Mouse (Mus musculus): ENCODE results near the gene Bcas1. TPM values are rescaled to one million over a fixed set of nuclear protein-coding genes. Genes with fewer than 3 reads are reported as not detected.
A peak's percentile ranks its signal among the peaks of the same experiment; 100 is the strongest.

The Bcas1 gene
- polyA plus RNA-seq, 1 experiment, result not detected

GRCm38 (mm10) chr2:170401211-170401799 lies 26.3 kb downstream of the Bcas1 start:
- H3K27me3 ChIP-seq (ENCODE audit: control insufficient read depth, insufficient read depth, insufficient read length), result peaks cover 9% of the 10 kb centered on the region
- no peak for TF ChIP-seq FOSL1 (IDR thresholded peaks at IDR 0.05; ENCODE audit: insufficient read depth, low read length, poor library complexity, severe bottlenecking)
- TF ChIP-seq CTCF (IDR thresholded peaks at IDR 0.05; ENCODE audit: control insufficient read depth, insufficient read depth, insufficient read length), result peak; percentile 74
- no peaks in the 10 kb centered on the region for H3K79me2 ChIP-seq (ENCODE audit: control insufficient read depth, insufficient read depth)
- H3ac ChIP-seq (ENCODE audit: control insufficient read depth, insufficient read length, low read depth), result no peak overlapping the region
- H3K36me3 ChIP-seq (ENCODE audit: control insufficient read depth, insufficient read depth), result no peaks in the 10 kb centered on the region
- H3K4me3 ChIP-seq (ENCODE audit: insufficient read depth, poor library complexity, severe bottlenecking), result no peak overlapping the region
- no peaks in the 10 kb centered on the region for H3K79me3 ChIP-seq (ENCODE audit: low read depth)

GRCm38 (mm10) chr2:170400666-170401065 lies 27.0 kb downstream of the Bcas1 start:
- Histone ChIP-seq H3K4me3 (ENCODE audit: insufficient read depth, poor library complexity, severe bottlenecking) (no peak overlapping the region), H3ac (ENCODE audit: control insufficient read depth, insufficient read length, low read depth) (no peak overlapping the region), H3K79me3 (ENCODE audit: low read depth) (no peaks in the 10 kb centered on the region), H3K27me3 (ENCODE audit: control insufficient read depth, insufficient read depth, insufficient read length) (peaks cover 9% of the 10 kb centered on the region), H3K79me2 (ENCODE audit: control insufficient read depth, insufficient read depth) (no peaks in the 10 kb centered on the region), H3K36me3 (ENCODE audit: control insufficient read depth, insufficient read depth) (no peaks in the 10 kb centered on the region)
- TF ChIP-seq CEBPB (IDR thresholded peaks at IDR 0.05; ENCODE audit: low read depth) (no peak), MAX (IDR thresholded peaks at IDR 0.05) (no peak)

DNA sequence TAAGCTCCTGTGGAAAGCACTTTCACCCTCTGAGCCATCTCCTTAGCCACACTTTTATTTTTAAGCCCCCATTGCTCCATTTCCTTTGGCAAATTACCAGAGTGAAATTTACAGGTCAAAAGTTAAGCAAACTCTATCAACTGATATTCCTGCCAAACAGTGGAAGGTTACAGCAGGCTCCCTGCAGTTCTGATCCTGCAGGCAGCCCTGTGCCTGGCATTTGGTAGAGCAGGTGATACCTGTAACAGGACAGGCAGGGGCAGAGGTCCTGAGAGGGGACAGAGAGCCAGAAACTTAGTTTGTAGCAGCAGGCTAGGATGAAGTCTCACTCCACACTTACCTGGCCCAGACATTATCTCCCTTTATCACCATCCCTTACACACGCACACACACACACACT lies 35.7 kb downstream of the Bcas1 start:
- H3ac ChIP-seq (ENCODE audit: control insufficient read depth, insufficient read length, low read depth), result no peak overlapping the region
- H3K79me2 ChIP-seq (ENCODE audit: control insufficient read depth, insufficient read depth), result no peaks in the 10 kb centered on the region
- H3K27me3 ChIP-seq (ENCODE audit: control insufficient read depth, insufficient read depth, insufficient read length), result no peaks in the 10 kb centered on the region
- H3K36me3 ChIP-seq (ENCODE audit: control insufficient read depth, insufficient read depth), result no peaks in the 10 kb centered on the region
- H3K4me3 ChIP-seq (ENCODE audit: insufficient read depth, poor library complexity, severe bottlenecking), result no peak overlapping the region
- no peaks in the 10 kb centered on the region for H3K79me3 ChIP-seq (ENCODE audit: low read depth)
- no peak for TF ChIP-seq FOSL1 (IDR thresholded peaks at IDR 0.05; ENCODE audit: insufficient read depth, low read length, poor library complexity, severe bottlenecking)

DNA sequence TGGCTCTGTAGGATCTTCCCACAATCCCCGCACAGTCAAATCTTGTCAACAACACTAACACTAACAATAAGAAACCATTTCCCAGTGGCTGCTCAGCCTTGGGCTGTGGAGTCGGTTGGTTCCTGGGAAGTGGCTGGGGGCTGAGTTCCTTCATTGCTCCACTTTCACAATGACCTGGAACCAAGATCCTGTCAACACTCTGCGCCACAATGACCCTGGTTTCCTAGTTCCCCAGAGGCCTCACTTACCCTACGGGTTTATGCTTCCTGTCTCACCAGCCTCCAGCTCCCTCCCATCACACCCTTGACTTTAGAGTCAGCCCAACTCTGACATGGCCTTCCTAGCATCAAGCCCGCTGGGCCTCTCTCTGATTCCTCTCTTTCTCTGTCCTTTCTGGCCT lies 39.3 kb downstream of the Bcas1 start:
- TF ChIP-seq MAX (IDR thresholded peaks at IDR 0.05), result no peak
- TF ChIP-seq MYOD1 (IDR thresholded peaks at IDR 0.05; ENCODE audit: control insufficient read depth, insufficient read length, low read depth), result no peak
- TF ChIP-seq FOSL1 (IDR thresholded peaks at IDR 0.05; ENCODE audit: insufficient read depth, low read length, poor library complexity, severe bottlenecking), result no peak
- no peak for TF ChIP-seq MYOG (IDR thresholded peaks at IDR 0.05; ENCODE audit: control insufficient read depth, extremely low read depth, insufficient read length)
- TF ChIP-seq CEBPB (IDR thresholded peaks at IDR 0.05; ENCODE audit: low read depth), result no peak
- no peak for TF ChIP-seq CTCF (IDR thresholded peaks at IDR 0.05; ENCODE audit: control insufficient read depth, insufficient read depth, insufficient read length)
- TF ChIP-seq USF1 (IDR thresholded peaks at IDR 0.05; ENCODE audit: low read depth), result no peak
- H3K27me3 ChIP-seq (ENCODE audit: control insufficient read depth, insufficient read depth, insufficient read length), result no peaks in the 10 kb centered on the region
- H3K4me3 ChIP-seq (ENCODE audit: insufficient read depth, poor library complexity, severe bottlenecking), result no peak overlapping the region
- no peaks in the 10 kb centered on the region for H3K36me3 ChIP-seq (ENCODE audit: control insufficient read depth, insufficient read depth)
- no peaks in the 10 kb centered on the region for H3K79me3 ChIP-seq (ENCODE audit: low read depth)
- H3K79me2 ChIP-seq (ENCODE audit: control insufficient read depth, insufficient read depth), result no peaks in the 10 kb centered on the region
- no peak overlapping the region for H3ac ChIP-seq (ENCODE audit: control insufficient read depth, insufficient read length, low read depth)

- no peaks in the 10 kb centered on the region for H3K27me3 ChIP-seq (ENCODE audit: control insufficient read depth, insufficient read depth, insufficient read length)
- no peak overlapping the region for H3ac ChIP-seq (ENCODE audit: control insufficient read depth, insufficient read length, low read depth)
- no peaks in the 10 kb centered on the region for H3K79me2 ChIP-seq (ENCODE audit: control insufficient read depth, insufficient read depth)
- H3K4me3 ChIP-seq (ENCODE audit: insufficient read depth, poor library complexity, severe bottlenecking), result no peak overlapping the region
- TF ChIP-seq USF1 (IDR thresholded peaks at IDR 0.05; ENCODE audit: low read depth), result no peak
- TF ChIP-seq CTCF (IDR thresholded peaks at IDR 0.05; ENCODE audit: control insufficient read depth, insufficient read depth, insufficient read length), result no peak
- TF ChIP-seq MAX (IDR thresholded peaks at IDR 0.05), result no peak
- no peak for TF ChIP-seq MYOD1 (IDR thresholded peaks at IDR 0.05; ENCODE audit: control insufficient read depth, insufficient read length, low read depth)
- TF ChIP-seq CEBPB (IDR thresholded peaks at IDR 0.05; ENCODE audit: low read depth), result no peak
- TF ChIP-seq FOSL1 (IDR thresholded peaks at IDR 0.05; ENCODE audit: insufficient read depth, low read length, poor library complexity, severe bottlenecking), result no peak
- no peak for TF ChIP-seq MYOG (IDR thresholded peaks at IDR 0.05; ENCODE audit: control insufficient read depth, extremely low read depth, insufficient read length)
- H3K36me3 ChIP-seq (ENCODE audit: control insufficient read depth, insufficient read depth), result no peaks in the 10 kb centered on the region
- no peaks in the 10 kb centered on the region for H3K79me3 ChIP-seq (ENCODE audit: low read depth)
Measured at GRCm38 (mm10) chr2:170385556-170385955, 42.1 kb downstream of the Bcas1 start.

DNA sequence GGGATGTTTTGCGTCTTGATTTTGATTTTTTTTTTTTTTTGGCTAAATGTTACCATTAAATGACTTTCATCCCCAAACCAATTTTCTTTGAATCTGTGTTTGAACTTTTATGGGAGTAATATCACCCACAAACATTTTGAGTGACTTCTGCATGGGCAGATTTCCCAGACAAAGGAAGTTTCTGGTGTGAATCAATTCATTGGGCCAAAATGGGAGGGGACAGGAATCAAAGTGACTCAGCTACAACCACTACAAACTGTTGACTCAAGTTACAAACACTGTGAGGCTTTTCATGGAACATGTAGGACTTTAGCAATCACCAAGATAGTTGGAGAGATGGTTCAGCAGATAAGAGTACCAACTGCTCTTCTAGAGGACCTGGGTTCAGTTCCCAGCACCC lies 42.9 kb downstream of the Bcas1 start:
- Histone ChIP-seq H3K27me3 (ENCODE audit: control insufficient read depth, insufficient read depth, insufficient read length) (peaks cover under 1% of the 10 kb centered on the region), H3K4me3 (ENCODE audit: insufficient read depth, poor library complexity, severe bottlenecking) (no peak overlapping the region), H3K79me3 (ENCODE audit: low read depth) (no peaks in the 10 kb centered on the region), H3K36me3 (ENCODE audit: control insufficient read depth, insufficient read depth) (no peaks in the 10 kb centered on the region), H3ac (ENCODE audit: control insufficient read depth, insufficient read length, low read depth) (no peak overlapping the region), H3K79me2 (ENCODE audit: control insufficient read depth, insufficient read depth) (no peaks in the 10 kb centered on the region)
- TF ChIP-seq CTCF (IDR thresholded peaks at IDR 0.05; ENCODE audit: control insufficient read depth, insufficient read depth, insufficient read length) (no peak), CEBPB (IDR thresholded peaks at IDR 0.05; ENCODE audit: low read depth) (peak; percentile 28)

All from C2C12 (cell line).